Comparison of ENCODE assay signal across 8 mouse cellular contexts in the genomic region with DNA sequence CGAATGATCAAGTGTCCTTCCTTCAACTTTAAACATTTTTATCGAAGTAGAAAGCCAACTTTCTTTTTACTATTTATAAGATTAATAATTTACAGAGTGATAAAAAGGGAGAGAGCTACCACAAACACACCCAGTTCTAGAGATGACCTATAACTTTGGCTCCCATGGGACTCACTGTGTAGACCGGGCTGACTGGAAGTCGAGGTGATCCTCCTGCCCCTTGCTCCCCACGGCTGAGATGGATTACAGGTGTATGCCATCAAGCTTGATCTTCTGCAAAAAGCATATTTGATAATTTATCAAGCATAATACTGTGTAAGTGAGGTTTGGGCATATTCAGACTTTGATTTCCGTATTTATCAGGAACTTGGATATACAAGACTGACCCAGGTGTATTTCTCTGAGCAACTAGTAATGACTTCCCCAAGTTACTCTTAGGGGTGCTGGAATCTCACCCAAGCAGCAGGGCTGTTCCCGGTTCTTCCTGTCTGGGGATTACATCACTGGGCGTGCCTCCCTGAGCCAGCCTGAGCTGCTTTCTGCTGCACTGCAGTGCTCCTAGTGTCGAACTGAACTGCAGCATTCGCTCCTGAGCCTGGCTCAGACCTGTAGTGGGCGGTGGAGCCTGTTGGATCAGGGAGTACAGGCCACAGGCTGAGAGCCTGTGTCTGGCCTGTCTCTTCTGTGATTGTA. TPM values are rescaled to one million over a fixed set of nuclear protein-coding genes. Genes with fewer than 3 reads are reported as not detected.
DNase-seq lines count a peak whose midpoint lies in the region; ATAC-seq and TF ChIP-seq lines count a peak whose summit lies in the region.

No protein-coding gene starts in this region.

- peak; percentile 75 for TF ChIP-seq CTCF in lung, postnatal 0 days (IDR thresholded peaks at IDR 0.05)

- DNase-seq in limb, embryonic 10.5 days (ENCODE audit: low spot score): no peak
- DNase-seq in cerebellum, adult 11-12 months: peak; percentile 76
- DNase-seq in heart, adult 18-20 months: peak; percentile 75 to 90
- peak; percentile 91 for DNase-seq in lung, postnatal 0 days (ENCODE audit: low spot score)
- peak; percentile 68 to 82 for DNase-seq in urinary bladder, postnatal 36 days (ENCODE audit: low spot score in 2 of 2)
- no peak for DNase-seq in T-cell, adult 2 months (ENCODE audit: low spot score)

- no peak overlapping the region for H3K27ac ChIP-seq in limb, embryonic 13.5 days
- H3K27ac ChIP-seq in limb, embryonic 10.5 days: no peak overlapping the region
- peak overlapping the region; percentile 72; the same call in 1 of the 2 replicates for H3K27ac ChIP-seq in kidney, embryonic 16.5 days (ENCODE audit: low read length)
- peak overlapping the region; percentile 34; the same call in 1 of the 2 replicates for H3K27ac ChIP-seq in lung, postnatal 0 days (ENCODE audit: low read length)

- peaks cover 15% of the 10 kb centered on the region for H3K4me1 ChIP-seq in limb, embryonic 13.5 days
- H3K4me1 ChIP-seq in limb, embryonic 10.5 days: peaks cover 2% of the 10 kb centered on the region; the same call in 1 of the 2 replicates
- H3K4me1 ChIP-seq in kidney, embryonic 16.5 days (ENCODE audit: insufficient read depth, low read length): peaks cover 18% of the 10 kb centered on the region; the same call in 1 of the 2 replicates
- H3K4me1 ChIP-seq in lung, postnatal 0 days (ENCODE audit: insufficient read depth, low read depth, low read length): no peaks in the 10 kb centered on the region

- ATAC-seq in limb, embryonic 13.5 days (ENCODE audit: low FRiP score, low read depth): no peak
- peak; percentile 85 for ATAC-seq in kidney, embryonic 16.5 days (ENCODE audit: low FRiP score, low TSS enrichment)
- peak; percentile 97 for ATAC-seq in lung, postnatal 0 days

- H3K4me3 ChIP-seq in limb, embryonic 13.5 days: no peak overlapping the region
- H3K4me3 ChIP-seq in limb, embryonic 10.5 days: no peak overlapping the region
- H3K4me3 ChIP-seq in kidney, embryonic 16.5 days (ENCODE audit: low read length): no peak overlapping the region
- H3K4me3 ChIP-seq in lung, postnatal 0 days (ENCODE audit: low read depth, low read length): no peak overlapping the region

- TF ChIP-seq EP300 in lung, postnatal 0 days (IDR thresholded peaks at IDR 0.05): peak; percentile 47

- peak overlapping the region; percentile 57 for H3K9ac ChIP-seq in limb, embryonic 13.5 days
- 0 out of 2 replicates have a peak overlapping the region, but pooled peaks have one; percentile 24 for H3K9ac ChIP-seq in kidney, embryonic 16.5 days (replicated peaks; ENCODE audit: low read length)
- no peak overlapping the region for H3K9ac ChIP-seq in lung, postnatal 0 days (replicated peaks; ENCODE audit: low read depth)

- WGBS in limb, embryonic 13.5 days: 75% methylated on average over 11 of the region's 11 CpGs
- WGBS in limb, embryonic 10.5 days: 80% methylated on average over 11 of the region's 11 CpGs
- whole genome bisulfite sequencing in kidney, embryonic 16.5 days: 55% methylated on average over 11 of the region's 11 CpGs
- 43% methylated on average over 11 of the region's 11 CpGs for WGBS in lung, postnatal 0 days

- H3K4me2 ChIP-seq in limb, embryonic 13.5 days (replicated peaks): no peak overlapping the region
- no peak overlapping the region for H3K4me2 ChIP-seq in kidney, embryonic 16.5 days (replicated peaks; ENCODE audit: low read depth, low read length)
- no peak overlapping the region for H3K4me2 ChIP-seq in lung, postnatal 0 days (replicated peaks; ENCODE audit: low read depth, low read length)

- H3K36me3 ChIP-seq in limb, embryonic 13.5 days: peaks cover 40% of the 10 kb centered on the region
- peaks cover 72% of the 10 kb centered on the region for H3K36me3 ChIP-seq in limb, embryonic 10.5 days
- peaks cover 16% of the 10 kb centered on the region for H3K36me3 ChIP-seq in kidney, embryonic 16.5 days (ENCODE audit: insufficient read depth, low read length)
- peaks cover 8% of the 10 kb centered on the region for H3K36me3 ChIP-seq in lung, postnatal 0 days (ENCODE audit: insufficient read depth, low read length)

- H3K27me3 ChIP-seq in limb, embryonic 13.5 days: no peaks in the 10 kb centered on the region
- no peaks in the 10 kb centered on the region for H3K27me3 ChIP-seq in limb, embryonic 10.5 days (ENCODE audit: low read depth, poor library complexity, severe bottlenecking)
- no peaks in the 10 kb centered on the region for H3K27me3 ChIP-seq in kidney, embryonic 16.5 days (ENCODE audit: insufficient read depth, low read length)
- no peaks in the 10 kb centered on the region for H3K27me3 ChIP-seq in lung, postnatal 0 days (replicated peaks; ENCODE audit: insufficient read depth, low read length)

- H3K9me3 ChIP-seq in limb, embryonic 13.5 days: no peaks in the 10 kb centered on the region
- no peaks in the 10 kb centered on the region for H3K9me3 ChIP-seq in limb, embryonic 10.5 days (replicated peaks)
- no peaks in the 10 kb centered on the region for H3K9me3 ChIP-seq in kidney, embryonic 16.5 days (ENCODE audit: low read length)
- H3K9me3 ChIP-seq in lung, postnatal 0 days (ENCODE audit: low read length): no peaks in the 10 kb centered on the region

RNA-seq across cellular contexts. Expression of a gene that starts 7.4 kb away (rescaled TPM):
- 50.0 and 53.5 TPM in 2 replicates for polyA plus RNA-seq in limb, embryonic 13.5 days (2015; fragmentation: Nextera tagmentation; extraction: Ambion mirVana)
- polyA plus RNA-seq in limb, embryonic 10.5 days (2016; fragmentation: Nextera tagmentation; extraction: Ambion mirVana): 63.3 and 67.9 TPM in 2 replicates
- 100 to 1,000 TPM; 131 to 138 TPM for total RNA-seq in heart, adult 18-20 months (2021)
- 49.7 and 53.9 TPM in 2 replicates for polyA plus RNA-seq in kidney, embryonic 16.5 days (2015; fragmentation: Nextera tagmentation; extraction: Ambion mirVana)
- polyA plus RNA-seq in lung, postnatal 0 days (2015; fragmentation: Nextera tagmentation; extraction: Ambion mirVana): 34.7 and 38.1 TPM in 2 replicates

Comparison
In these comparisons a context has a peak if more than half of its experiments do, and no peak if none do; other contexts are left out.
1. H3K27ac ChIP-seq: peak in kidney, embryonic 16.5 days (single experiment) and lung, postnatal 0 days (single experiment); none in limb, embryonic 13.5 days (single experiment) and limb, embryonic 10.5 days (single experiment).
2. DNase-seq: peak in cerebellum, adult 11-12 months (single experiment), heart, adult 18-20 months (2 of 2), lung, postnatal 0 days (single experiment) and urinary bladder, postnatal 36 days (2 of 2); none in limb, embryonic 10.5 days (single experiment) and T-cell, adult 2 months (single experiment).